Mouse (Mus musculus): Measurements from ENCODE around the gene Gm10100. TPM values are rescaled to one million over a fixed set of nuclear protein-coding genes. Genes with fewer than 3 reads are reported as not detected.

Gene Gm10100
- polyA plus RNA-seq, 1 experiment: not detected

Other genes starting within 250 kb of the Gm10100 start
- gene Fam207a, start 210.7 kb upstream of the Gm10100 start, polyA plus RNA-seq (2011; ENCODE audit: insufficient read depth, insufficient read length, low replicate concordance, missing spikeins): 12.3 and 29.2 TPM in 2 replicates
- 27.2 and 69.1 TPM in 2 replicates for gene Itgb2, start 196.2 kb upstream of the Gm10100 start, polyA plus RNA-seq (2011; ENCODE audit: insufficient read depth, insufficient read length, low replicate concordance, missing spikeins)
- gene Pttg1ip, start 144.8 kb upstream of the Gm10100 start, polyA plus RNA-seq (2011; ENCODE audit: insufficient read depth, insufficient read length, low replicate concordance, missing spikeins): 38.1 and 67.0 TPM in 2 replicates
- gene Sumo3, start 120.4 kb upstream of the Gm10100 start, polyA plus RNA-seq (2011; ENCODE audit: insufficient read depth, insufficient read length, low replicate concordance, missing spikeins): 69.9 and 76.0 TPM in 2 replicates
- not detected in 2 replicates for gene Gm49325, start 120.3 kb upstream of the Gm10100 start, polyA plus RNA-seq (2011; ENCODE audit: insufficient read depth, insufficient read length, low replicate concordance, missing spikeins)
- gene Ube2g2, start 104.2 kb upstream of the Gm10100 start, polyA plus RNA-seq (2011; ENCODE audit: insufficient read depth, insufficient read length, low replicate concordance, missing spikeins): 21.5 and 35.5 TPM in 2 replicates
- gene Tspear, start 39.9 kb upstream of the Gm10100 start, polyA plus RNA-seq (2011; ENCODE audit: insufficient read depth, insufficient read length, low replicate concordance, missing spikeins): not detected in 2 replicates
- gene Gm19402, start 35.7 kb upstream of the Gm10100 start, polyA plus RNA-seq (2011; ENCODE audit: insufficient read depth, insufficient read length, low replicate concordance, missing spikeins): not detected in 2 replicates
- gene Gm9508, start 29.3 kb upstream of the Gm10100 start, polyA plus RNA-seq (2011; ENCODE audit: insufficient read depth, insufficient read length, low replicate concordance, missing spikeins): not detected in 2 replicates
- gene Gm10272, start 19.9 kb upstream of the Gm10100 start, polyA plus RNA-seq (2011; ENCODE audit: insufficient read depth, insufficient read length, low replicate concordance, missing spikeins): not detected in 2 replicates
- gene Gm10024, start 15.0 kb upstream of the Gm10100 start, polyA plus RNA-seq (2011; ENCODE audit: insufficient read depth, insufficient read length, low replicate concordance, missing spikeins): not detected in 2 replicates
- gene Gm10142, start 10.7 kb upstream of the Gm10100 start, polyA plus RNA-seq (2011; ENCODE audit: insufficient read depth, insufficient read length, low replicate concordance, missing spikeins): not detected in 2 replicates
- not detected in 2 replicates for gene Krtap12-1, start 5.9 kb upstream of the Gm10100 start, polyA plus RNA-seq (2011; ENCODE audit: insufficient read depth, insufficient read length, low replicate concordance, missing spikeins)
- gene Gm18596, start 16.2 kb downstream of the Gm10100 start, polyA plus RNA-seq (2011; ENCODE audit: insufficient read depth, insufficient read length, low replicate concordance, missing spikeins): not detected in 2 replicates
- gene Gm9736, start 24.9 kb downstream of the Gm10100 start, polyA plus RNA-seq (2011; ENCODE audit: insufficient read depth, insufficient read length, low replicate concordance, missing spikeins): not detected in 2 replicates
- not detected in 2 replicates for gene Gm3233, start 33.2 kb downstream of the Gm10100 start, polyA plus RNA-seq (2011; ENCODE audit: insufficient read depth, insufficient read length, low replicate concordance, missing spikeins)
- not detected in 2 replicates for gene Gm3238, start 44.8 kb downstream of the Gm10100 start, polyA plus RNA-seq (2011; ENCODE audit: insufficient read depth, insufficient read length, low replicate concordance, missing spikeins)
- not detected in 2 replicates for gene Gm7138, start 50.5 kb downstream of the Gm10100 start, polyA plus RNA-seq (2011; ENCODE audit: insufficient read depth, insufficient read length, low replicate concordance, missing spikeins)
- not detected in 2 replicates for gene Gm3250, start 56.1 kb downstream of the Gm10100 start, polyA plus RNA-seq (2011; ENCODE audit: insufficient read depth, insufficient read length, low replicate concordance, missing spikeins)
- gene Gm7137, start 61.7 kb downstream of the Gm10100 start, polyA plus RNA-seq (2011; ENCODE audit: insufficient read depth, insufficient read length, low replicate concordance, missing spikeins): not detected in 2 replicates
- not detected in 2 replicates for gene Gm9639, start 68.6 kb downstream of the Gm10100 start, polyA plus RNA-seq (2011; ENCODE audit: insufficient read depth, insufficient read length, low replicate concordance, missing spikeins)
- not detected in 2 replicates for gene Gm19668, start 72.6 kb downstream of the Gm10100 start, polyA plus RNA-seq (2011; ENCODE audit: insufficient read depth, insufficient read length, low replicate concordance, missing spikeins)
- gene Gm9507, start 85.4 kb downstream of the Gm10100 start, polyA plus RNA-seq (2011; ENCODE audit: insufficient read depth, insufficient read length, low replicate concordance, missing spikeins): not detected in 2 replicates
- gene Gm2696, start 88.2 kb downstream of the Gm10100 start, polyA plus RNA-seq (2011; ENCODE audit: insufficient read depth, insufficient read length, low replicate concordance, missing spikeins): not detected in 2 replicates
- not detected in 2 replicates for gene Krtap10-4, start 100.6 kb downstream of the Gm10100 start, polyA plus RNA-seq (2011; ENCODE audit: insufficient read depth, insufficient read length, low replicate concordance, missing spikeins)
- gene Krtap10-10, start 109.5 kb downstream of the Gm10100 start, polyA plus RNA-seq (2011; ENCODE audit: insufficient read depth, insufficient read length, low replicate concordance, missing spikeins): not detected in 2 replicates
- not detected in 2 replicates for gene Gm36176, start 120.3 kb downstream of the Gm10100 start, polyA plus RNA-seq (2011; ENCODE audit: insufficient read depth, insufficient read length, low replicate concordance, missing spikeins)
- gene Gm10318, start 126.4 kb downstream of the Gm10100 start, polyA plus RNA-seq (2011; ENCODE audit: insufficient read depth, insufficient read length, low replicate concordance, missing spikeins): not detected in 2 replicates
- not detected in 2 replicates for gene Gm3285, start 135.5 kb downstream of the Gm10100 start, polyA plus RNA-seq (2011; ENCODE audit: insufficient read depth, insufficient read length, low replicate concordance, missing spikeins)
- 0.70 TPM in 1 of 2 replicates, not detected in the other for gene Lrrc3, start 176.1 kb downstream of the Gm10100 start, polyA plus RNA-seq (2011; ENCODE audit: insufficient read depth, insufficient read length, low replicate concordance, missing spikeins)
- 19.2 and 53.7 TPM in 2 replicates for gene Trpm2, start 244.1 kb downstream of the Gm10100 start, polyA plus RNA-seq (2011; ENCODE audit: insufficient read depth, insufficient read length, low replicate concordance, missing spikeins)

All from bone marrow, adult 2 months (tissue).